Mouse (Mus musculus): Measurements from ENCODE around the gene Faf2.

Faf2 gene

GRCm38 (mm10) chr13:54621155-54621932 lies at the start of gene Faf2:
Gene Faf2, plus strand, starts transcription at chr13:54621784.
- peak; percentile 97 for DNase-seq (ENCODE audit: inconsistent ontology term)

GRCm38 (mm10) chr13:54572621-54573020 lies 49.0 kb upstream of the Faf2 start:
- DNase-seq (ENCODE audit: inconsistent ontology term) = no peak

- DNase-seq (ENCODE audit: inconsistent ontology term) = peak; percentile 86
Measured at GRCm38 (mm10) chr13:54574854-54575481, 46.6 kb upstream of the Faf2 start, which contains the start of gene Arl10. Gene Arl10, plus strand, starts transcription at chr13:54575015.

GRCm38 (mm10) chr13:54575489-54575888 lies 46.1 kb upstream of the Faf2 start:
- no peak for DNase-seq (ENCODE audit: inconsistent ontology term)

GRCm38 (mm10) chr13:54577652-54578507 lies 43.7 kb upstream of the Faf2 start:
- no peak for DNase-seq (ENCODE audit: inconsistent ontology term)

- peak; percentile 46 for DNase-seq (ENCODE audit: inconsistent ontology term)
Measured at GRCm38 (mm10) chr13:54581385-54581784, 40.2 kb upstream of the Faf2 start.

- peak; percentile 92 for DNase-seq (ENCODE audit: inconsistent ontology term)
Measured at GRCm38 (mm10) chr13:54582126-54582525, 39.5 kb upstream of the Faf2 start.

GRCm38 (mm10) chr13:54582860-54583259 lies 38.7 kb upstream of the Faf2 start:
- no peak for DNase-seq (ENCODE audit: inconsistent ontology term)

- DNase-seq (ENCODE audit: inconsistent ontology term) = no peak
Measured at GRCm38 (mm10) chr13:54585831-54586230, 35.8 kb upstream of the Faf2 start.

GRCm38 (mm10) chr13:54589414-54589995 lies 32.1 kb upstream of the Faf2 start:
- DNase-seq (ENCODE audit: inconsistent ontology term) = no peak

GRCm38 (mm10) chr13:54589996-54590951 lies 31.3 kb upstream of the Faf2 start, which contains the start of the genes Nop16 and Higd2a:
Gene Nop16, minus strand, starts transcription at chr13:54590090.
Gene Higd2a, plus strand, starts transcription at chr13:54590207.
- DNase-seq (ENCODE audit: inconsistent ontology term) = peak; percentile 98

- DNase-seq (ENCODE audit: inconsistent ontology term) = no peak
Measured at GRCm38 (mm10) chr13:54591776-54592356, 29.7 kb upstream of the Faf2 start.

GRCm38 (mm10) chr13:54593617-54594016 lies 28.0 kb upstream of the Faf2 start:
- DNase-seq (ENCODE audit: inconsistent ontology term) = no peak

- DNase-seq (ENCODE audit: inconsistent ontology term) = peak; percentile 61
Measured at GRCm38 (mm10) chr13:54596107-54596690, 25.4 kb upstream of the Faf2 start.

- no peak for DNase-seq (ENCODE audit: inconsistent ontology term)
Measured at GRCm38 (mm10) chr13:54596870-54597269, 24.7 kb upstream of the Faf2 start.

- DNase-seq (ENCODE audit: inconsistent ontology term) = no peak
Measured at GRCm38 (mm10) chr13:54598622-54599143, 22.9 kb upstream of the Faf2 start.

GRCm38 (mm10) chr13:54602639-54603111 lies 18.9 kb upstream of the Faf2 start:
- DNase-seq (ENCODE audit: inconsistent ontology term) = no peak

- no peak for DNase-seq (ENCODE audit: inconsistent ontology term)
Measured at GRCm38 (mm10) chr13:54603501-54603900, 18.1 kb upstream of the Faf2 start.

GRCm38 (mm10) chr13:54604221-54604620 lies 17.4 kb upstream of the Faf2 start:
- no peak for DNase-seq (ENCODE audit: inconsistent ontology term)

Measured in Muller cell, postnatal 12 days (primary cell).